Mouse (Mus musculus): ENCODE data around the gene Mical3.

Gene Mical3

GRCm38 (mm10) chr6:121145010-121145604 is 14.3 kb upstream of the Mical3 start:
- DNase-seq = no peak

DNA sequence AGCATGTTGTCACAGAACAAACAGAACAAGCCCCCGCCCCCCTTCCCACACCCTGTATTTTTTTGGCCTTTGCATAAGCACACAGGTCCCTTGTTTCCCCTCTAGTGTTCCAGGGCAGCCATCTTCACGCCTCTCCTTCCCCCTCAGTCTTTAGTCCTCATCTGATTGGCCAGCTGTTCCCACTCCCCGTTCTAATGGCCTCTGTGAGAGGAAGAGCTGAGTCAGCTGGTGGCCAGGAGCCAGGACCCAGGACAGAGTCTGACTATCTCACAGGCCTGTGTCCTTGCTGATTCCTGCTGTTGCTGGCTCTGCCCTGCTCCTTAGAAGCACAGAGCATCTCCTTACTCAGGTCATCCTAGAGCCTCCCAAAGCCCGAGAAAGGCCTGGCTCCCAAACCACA is 13.3 kb upstream of the Mical3 start:
- no peak for DNase-seq

- DNase-seq = no peak
Measured at GRCm38 (mm10) chr6:121143439-121143838, 12.6 kb upstream of the Mical3 start.

- no peak for DNase-seq
Measured at GRCm38 (mm10) chr6:121142298-121142697, 11.5 kb upstream of the Mical3 start.

DNA sequence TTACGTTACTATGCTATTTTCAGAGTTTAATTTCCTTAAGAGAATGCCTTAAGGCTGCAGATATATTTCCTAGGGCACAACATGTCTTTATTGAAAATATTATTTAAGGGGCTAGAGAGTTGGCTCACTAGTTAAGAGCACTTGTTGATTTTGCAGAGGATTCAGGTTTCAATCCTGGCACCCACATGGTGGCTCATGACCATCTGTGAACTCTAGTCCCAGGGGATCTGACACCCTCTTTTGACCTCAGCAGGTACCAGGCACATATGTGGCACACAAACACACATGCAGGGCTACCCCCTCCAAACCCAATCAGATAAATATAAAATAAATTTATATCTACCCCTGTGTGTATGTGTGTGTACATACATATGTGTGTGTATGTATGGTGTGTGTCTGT is 8.5 kb upstream of the Mical3 start:
- DNase-seq = no peak

DNA sequence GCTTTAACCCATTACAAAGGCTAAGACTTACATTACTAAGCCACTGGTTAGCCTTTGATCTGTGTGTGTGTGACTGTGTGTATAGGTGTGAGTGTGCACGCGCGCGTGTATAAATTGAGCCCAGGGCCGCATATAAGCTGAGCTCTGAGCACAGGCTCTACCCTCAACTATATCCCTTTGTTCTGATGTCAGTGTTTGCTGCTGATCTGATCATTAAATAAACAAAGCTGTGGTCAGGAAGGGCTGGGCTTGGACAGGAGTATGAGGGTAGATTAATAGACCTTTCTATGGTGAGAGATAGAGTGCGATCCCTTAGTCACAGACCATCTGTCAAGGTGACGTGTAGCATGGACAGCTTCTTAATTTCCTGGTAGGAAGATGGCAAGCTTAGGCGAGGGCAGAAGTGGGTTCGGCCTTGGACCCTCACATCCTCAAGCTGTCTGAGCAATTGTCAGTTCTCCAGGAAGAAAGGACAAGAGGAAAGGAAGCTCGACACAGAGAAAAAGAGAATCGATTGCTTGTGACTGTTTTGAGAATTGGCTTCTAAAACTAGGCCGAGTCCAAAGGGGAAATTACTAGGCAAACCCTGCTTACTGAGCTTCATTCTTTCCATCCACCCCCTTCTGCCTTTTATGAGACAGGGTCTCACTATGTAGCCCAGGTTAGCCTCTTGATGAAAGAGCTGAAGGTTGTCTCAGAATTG is 7.7 kb upstream of the Mical3 start:
- no peak for DNase-seq

GRCm38 (mm10) chr6:121137222-121137621 is 6.4 kb upstream of the Mical3 start:
- DNase-seq = peak in 1 of 2 experiments; percentile 13

DNA sequence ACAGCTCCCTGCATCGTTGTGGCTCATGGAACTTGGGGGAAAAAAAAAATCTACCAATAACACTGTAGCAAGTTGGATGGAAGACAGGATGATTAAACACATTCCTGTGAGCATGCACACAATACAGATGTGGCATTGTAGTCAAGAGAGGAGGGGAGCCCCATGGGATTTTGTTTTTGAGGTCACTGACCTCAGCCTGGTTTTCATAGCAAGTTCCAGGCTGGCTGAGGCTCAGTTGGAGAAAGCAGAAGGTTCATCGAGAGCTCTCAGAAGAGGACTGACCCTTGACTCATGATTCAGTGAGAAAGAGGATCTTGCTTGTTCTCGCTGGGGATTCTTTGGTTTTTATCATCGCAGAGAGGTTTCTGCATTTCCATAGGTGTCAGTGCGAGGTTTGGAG is 4.1 kb upstream of the Mical3 start:
- DNase-seq = no peak

DNA sequence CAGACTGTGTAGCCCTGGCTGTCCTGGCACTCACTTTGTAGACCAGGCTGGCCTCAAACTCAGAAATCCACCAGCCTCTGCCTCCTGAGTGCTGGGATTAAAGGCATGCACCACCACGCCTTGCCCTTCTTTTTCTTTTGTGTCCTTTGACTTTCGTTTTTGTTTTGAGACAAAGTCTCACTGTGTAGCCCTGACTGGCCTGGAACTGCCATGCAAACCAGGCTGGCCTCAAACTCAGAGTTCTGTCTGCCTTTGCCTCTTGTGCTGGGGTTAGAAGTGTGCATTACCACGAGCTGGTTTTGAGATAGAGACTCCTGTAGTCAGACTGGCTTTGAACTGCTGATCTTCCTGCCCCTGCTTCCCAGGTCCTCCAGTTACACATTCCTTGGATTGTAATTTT is 3.5 kb upstream of the Mical3 start:
- no peak for DNase-seq

DNA sequence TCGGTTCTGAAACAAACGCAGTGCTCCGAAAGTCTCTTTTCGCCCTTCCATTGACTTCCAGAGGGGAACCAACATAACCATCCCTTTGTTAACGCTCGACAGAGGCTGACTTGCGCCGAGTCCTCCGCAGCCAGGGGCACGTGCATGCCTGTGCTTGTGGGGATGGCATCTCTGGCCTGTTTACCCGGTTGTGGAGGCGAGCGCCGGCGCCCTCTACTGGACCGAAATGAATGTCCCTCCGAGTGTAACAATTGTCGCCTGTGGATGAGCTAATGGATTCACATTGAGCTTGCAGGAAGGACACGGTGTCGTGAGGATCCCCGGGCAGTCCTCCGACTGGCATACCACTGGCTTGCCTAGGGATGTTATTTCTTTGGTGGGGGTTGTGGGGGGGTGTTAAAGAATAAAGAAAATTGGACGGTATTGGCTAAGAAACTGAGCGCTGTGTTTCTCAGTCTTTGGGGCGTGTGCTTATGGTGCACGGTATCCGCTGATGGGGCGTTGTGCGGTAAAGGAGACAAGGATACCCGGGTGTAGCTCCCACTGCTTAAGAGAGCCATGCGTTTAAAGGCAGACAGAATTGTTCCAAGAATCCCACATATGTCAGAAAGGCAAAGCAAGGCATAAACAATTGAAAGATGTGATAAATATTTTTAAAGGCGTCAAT is 627 bp downstream of the Mical3 start:
- DNase-seq = peak; percentile 85

DNA sequence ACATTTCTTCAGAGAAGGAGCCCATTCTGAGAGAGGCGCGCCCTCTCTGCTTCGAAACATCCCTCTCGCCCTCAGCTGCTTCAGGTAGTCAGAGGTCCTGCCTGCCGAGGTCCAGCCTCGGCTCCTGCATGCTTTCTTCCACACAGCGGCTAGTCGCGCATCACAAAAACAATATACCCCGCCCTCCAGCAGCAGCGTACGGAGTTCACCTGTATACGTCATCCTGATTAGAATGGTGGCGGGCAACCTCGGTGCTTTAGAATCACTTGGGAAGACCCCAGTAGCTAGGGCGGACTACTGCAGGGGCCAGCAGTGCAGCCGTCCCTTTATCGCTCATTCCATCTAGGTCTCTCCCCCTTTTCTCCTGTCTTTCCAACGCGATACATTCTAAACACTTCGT is 1.3 kb downstream of the Mical3 start:
- peak; percentile 12 to 15 for DNase-seq

- no peak for DNase-seq
Measured at GRCm38 (mm10) chr6:121128736-121129135, 2.1 kb downstream of the Mical3 start.

DNA sequence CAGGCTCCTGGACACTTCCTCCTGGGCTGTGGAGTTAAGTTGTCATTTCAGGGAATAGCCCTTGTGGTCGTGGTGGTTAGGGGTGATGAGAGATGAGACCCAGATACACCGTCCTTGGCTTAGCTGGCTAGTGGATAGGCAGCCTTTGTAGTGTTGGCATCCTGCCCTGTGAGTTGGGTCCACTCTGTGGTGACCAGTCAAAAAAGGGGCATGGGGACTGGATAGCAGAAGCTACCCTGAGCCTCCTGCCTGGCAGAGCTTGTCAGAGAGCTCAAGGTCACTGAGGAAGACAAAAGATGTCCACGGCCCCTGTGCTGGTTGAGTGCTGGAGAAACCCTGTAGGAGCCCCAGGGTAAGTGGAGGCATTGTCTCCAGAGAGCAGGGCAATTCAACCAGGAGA is 3.1 kb downstream of the Mical3 start:
- DNase-seq = no peak

DNA sequence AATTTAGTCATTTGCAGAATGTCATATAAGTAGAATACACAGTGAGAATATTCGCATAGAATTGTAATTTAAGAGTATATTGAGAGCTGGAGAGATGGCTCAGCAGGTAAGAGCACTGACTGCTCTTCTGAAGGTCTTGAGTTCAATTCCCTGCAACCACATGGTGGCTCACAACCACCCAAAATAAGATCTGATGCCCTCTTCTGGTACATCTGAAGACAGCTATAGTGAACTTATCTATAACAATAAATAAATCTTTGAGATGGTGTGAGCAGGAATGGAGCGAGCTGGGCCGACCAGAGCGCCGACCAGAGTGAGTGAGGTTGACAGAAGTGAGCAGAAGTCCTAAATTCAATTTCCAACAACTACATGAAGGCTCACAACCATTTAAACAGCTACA is 4.6 kb downstream of the Mical3 start:
- no peak for DNase-seq

DNA sequence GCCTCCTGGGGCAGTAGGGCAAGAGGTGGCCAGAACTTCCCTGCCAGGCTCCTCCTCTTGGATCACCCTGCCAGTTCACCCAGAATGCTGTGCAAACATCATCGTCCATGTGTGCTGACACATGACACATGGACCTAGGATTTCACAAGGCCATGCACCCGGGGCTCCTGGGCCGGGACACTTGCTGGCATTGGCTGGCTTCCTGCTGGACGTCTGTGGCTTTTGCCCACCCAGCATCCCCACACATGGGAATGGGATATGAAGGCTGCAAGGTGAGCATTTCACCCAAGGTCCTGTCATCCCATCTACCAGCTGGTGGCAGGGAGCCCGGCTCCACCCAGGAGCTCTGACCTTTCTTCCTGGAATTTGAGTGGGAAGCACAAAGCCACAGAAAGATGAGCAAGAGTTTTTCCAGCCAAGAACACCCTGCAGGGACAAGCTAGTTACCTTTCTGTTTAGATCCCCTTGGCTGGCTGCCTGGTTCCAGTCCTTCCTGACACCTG is 8.0 kb downstream of the Mical3 start:
- DNase-seq = no peak

DNA sequence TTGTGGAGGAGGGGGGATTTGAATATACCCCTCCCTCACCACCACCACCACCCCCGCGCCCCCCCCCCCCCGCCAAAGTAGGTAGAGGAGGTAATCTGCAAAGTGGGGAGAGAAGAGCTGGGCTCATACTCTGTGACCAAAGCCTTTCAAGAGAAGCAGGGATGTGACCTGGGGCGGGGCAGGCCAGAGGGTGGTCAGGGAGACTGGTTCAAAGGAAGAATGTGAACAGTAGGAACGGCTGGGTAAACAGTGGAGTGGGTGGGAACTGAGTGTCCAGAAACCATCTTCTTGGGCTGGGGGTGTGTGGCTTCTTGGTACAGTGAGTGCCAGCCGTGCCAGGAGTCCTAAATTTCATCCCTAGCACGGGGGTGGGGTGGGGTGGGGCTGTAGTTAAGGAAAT is 10.0 kb downstream of the Mical3 start:
- no peak for DNase-seq

- DNase-seq = no peak
Measured at GRCm38 (mm10) chr6:121117971-121118755, 12.6 kb downstream of the Mical3 start.

DNA sequence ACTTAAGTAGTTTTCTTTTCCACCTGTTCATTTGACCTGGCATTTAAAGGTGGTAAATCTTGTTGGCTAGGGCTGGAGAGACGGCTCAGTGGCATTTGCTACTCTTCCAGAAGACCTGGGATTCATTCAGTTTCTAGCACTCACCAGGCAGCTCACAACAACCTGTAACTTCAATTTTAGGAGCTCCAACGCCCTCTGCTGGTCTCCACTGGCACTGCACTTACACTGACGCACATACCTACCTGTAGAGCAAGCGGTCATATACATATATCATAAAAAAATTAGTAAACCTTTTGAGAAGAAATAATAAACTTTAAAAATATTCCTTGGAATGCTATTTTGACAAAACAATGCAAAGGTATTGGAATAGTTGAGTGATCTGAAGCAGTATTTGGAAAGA is 13.7 kb downstream of the Mical3 start:
- peak; percentile 54 for DNase-seq

GRCm38 (mm10) chr6:121116434-121116833 is 14.4 kb downstream of the Mical3 start:
- no peak for DNase-seq

DNA sequence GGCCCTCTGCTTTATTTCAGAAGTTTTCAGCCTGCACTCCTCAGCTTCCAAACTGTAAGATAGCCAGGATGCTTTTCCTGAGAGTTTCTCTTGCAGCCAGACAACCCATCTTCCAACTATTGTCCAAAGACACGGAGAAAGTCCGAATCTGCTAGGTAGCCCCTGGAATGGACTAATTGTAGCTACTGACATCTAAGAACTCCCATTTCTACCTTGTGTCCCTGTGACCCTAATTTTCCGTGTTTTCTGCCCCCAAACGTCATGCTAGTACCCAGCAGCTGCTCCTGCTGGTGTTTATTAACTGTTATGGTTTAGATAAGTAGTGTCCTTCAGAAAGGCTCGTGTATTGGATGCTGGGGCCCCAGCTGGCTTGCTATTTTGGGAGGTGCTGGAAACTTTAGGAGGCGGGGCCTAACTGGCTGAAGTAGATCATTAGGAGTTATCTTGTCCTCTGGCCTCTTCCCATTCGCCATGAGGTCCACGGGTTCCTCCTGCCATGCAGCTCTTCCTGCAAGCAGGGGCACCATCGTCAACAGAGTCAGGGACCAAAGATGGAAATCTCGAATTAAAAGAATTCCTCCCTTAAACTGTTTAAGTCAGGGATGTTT is 19.2 kb downstream of the Mical3 start:
- no peak for DNase-seq

GRCm38 (mm10) chr6:121109998-121110603 is 20.7 kb downstream of the Mical3 start:
- peak; percentile 80 for DNase-seq
